Mouse (Mus musculus): ENCODE data around the gene Nprl2.

Nprl2 gene

DNA sequence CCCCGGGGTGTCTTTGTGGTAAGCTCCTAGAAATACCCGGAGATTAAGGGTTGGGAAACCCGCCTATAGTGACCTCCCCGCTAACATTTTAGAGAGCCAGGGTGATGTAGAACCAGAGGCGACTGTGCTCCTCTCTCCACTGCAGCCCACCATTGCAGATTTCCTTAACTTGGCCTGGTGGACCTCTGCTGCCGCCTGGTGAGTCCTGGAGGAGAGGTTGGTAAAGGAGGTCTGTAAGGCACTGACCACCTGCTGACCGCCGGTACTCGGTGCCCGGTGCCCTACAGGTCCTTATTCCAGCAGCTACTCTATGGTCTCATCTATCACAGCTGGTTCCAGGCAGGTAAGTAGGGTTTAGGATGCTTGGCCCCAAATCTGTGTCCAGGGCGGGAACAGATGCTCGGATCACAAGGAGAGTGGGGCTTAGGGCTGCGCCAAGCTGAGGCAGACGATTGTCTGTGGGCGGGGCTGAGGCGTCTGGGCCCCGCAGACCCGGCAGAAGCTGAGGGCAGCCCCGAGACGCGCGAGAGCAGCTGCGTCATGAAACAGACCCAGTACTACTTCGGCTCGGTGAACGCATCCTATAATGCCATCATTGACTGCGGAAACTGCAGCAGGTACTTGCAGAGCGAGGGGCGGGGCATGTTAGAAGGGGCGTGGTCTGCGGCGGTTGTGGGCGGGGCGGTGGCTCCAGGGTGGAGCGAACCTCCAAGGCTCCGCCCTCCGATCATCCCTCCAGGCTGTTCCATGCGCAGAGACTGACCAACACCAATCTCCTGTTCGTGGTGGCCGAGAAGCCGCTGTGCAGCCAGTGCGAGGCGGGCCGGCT, 15.6 kb upstream of the Nprl2 start:
- in situ Hi-C loops (cut with MboI; ENCODE audit: unreplicated experiment in 2 of 2) = loop anchor here (10.0 to 25.0 kb wide), 3 partner anchors 852 to 1561 kb away; partner anchors contain the start of genes Ccdc51 (in 1 of the 2), Glyctk (in 1 of the 2), Plxnb1 (in 1 of the 2) and Tma7 (in 1 of the 2)

DNA sequence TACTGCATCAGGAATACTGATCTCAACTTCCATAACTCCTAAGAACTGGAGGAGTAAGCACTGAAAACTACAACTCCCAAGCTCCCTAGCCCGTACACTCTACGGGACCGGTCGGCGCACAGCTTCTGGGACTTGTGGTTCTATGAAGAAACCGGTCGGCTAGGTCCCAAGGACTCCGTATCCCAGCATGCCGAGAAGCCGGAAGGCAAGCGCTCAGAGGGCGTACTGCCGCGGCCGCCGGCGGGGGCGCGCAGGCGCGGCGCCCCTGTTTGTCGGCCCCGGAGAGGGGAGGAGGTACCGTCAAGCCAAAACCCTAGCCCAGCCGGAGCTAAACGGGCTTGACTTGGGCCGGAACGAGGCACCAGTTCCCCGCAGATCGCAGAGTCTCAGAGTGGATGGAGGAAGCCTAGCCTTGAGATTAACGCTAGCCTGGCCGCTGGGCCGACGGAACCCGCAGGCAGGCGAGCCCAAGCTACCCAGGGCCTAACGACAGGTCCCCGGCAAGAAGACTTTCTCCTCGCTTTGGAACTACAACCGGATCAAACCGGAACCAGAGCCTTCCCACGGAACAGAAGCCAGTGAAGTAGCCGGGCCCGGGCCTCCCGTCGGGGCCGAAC, 8.1 kb upstream of the Nprl2 start, which contains the start of gene Tmem115:
Gene Tmem115, plus strand, starts transcription at position 155 of the 617 bp plus-strand sequence.
- in situ Hi-C loops (cut with MboI; ENCODE audit: unreplicated experiment in 2 of 2) = loop anchor here (10.0 to 25.0 kb wide), 4 partner anchors 239 to 1553 kb away; partner anchors contain the start of genes Ccdc51 (in 1 of the 2), Cish (in 1 of the 2), Glyctk (in 1 of the 2) and Manf (in 1 of the 2)

DNA sequence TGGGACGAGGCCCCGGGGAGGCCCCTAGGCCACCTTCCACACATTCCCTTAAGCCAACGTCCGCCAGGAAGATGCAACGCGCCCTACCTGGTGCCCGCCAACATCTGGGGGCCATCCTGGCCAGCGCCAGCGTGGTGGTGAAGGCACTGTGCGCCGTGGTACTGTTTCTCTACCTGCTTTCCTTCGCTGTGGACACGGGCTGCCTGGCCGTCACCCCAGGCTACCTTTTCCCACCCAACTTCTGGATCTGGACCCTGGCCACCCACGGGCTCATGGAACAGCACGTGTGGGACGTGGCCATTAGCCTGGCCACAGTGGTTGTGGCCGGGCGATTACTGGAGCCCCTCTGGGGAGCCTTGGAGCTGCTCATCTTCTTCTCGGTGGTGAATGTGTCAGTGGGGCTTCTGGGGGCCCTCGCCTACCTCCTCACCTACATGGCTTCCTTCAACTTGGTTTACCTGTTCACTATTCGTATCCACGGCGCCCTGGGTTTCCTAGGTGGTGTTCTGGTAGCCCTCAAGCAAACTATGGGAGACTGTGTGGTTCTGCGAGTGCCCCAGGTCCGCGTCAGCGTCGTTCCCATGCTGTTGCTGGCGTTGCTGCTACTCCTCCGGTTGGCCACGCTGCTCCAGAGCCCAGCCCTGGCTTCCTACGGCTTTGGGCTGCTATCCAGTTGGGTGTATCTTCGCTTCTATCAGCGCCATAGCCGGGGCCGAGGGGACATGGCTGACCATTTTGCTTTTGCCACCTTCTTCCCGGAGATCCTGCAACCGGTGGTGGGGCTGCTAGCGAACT, 7.4 kb upstream of the Nprl2 start:
- in situ Hi-C loops (cut with MboI; ENCODE audit: unreplicated experiment in 2 of 2) = loop anchor here (10.0 to 25.0 kb wide), 4 partner anchors 240 to 1553 kb away; partner anchors contain the start of genes Ccdc51 (in 1 of the 2), Cish (in 1 of the 2), Glyctk (in 1 of the 2) and Manf (in 1 of the 2)

DNA sequence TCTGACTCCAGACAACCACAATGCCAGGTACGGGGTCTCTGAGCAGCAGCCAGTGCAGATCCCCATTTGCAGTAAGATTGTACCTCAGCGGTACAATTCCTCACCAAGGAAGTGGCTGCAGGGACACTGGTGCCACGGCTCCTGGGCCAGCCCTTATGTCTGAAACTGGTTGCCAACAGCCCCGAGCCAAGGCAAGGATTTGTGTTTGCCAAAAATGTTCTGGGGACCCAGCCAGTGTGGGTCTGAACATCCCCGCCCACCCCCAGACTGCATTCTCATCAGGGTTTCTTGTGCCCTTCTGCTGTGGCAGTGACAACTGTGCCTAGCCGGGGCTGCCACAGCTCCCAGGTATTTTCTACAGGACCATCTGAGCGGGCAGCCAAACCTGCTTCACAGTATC, 3.8 kb upstream of the Nprl2 start:
- in situ Hi-C loops (cut with MboI; ENCODE audit: unreplicated experiment in 2 of 2) = loop anchor here (10.0 to 25.0 kb wide), 4 partner anchors 243 to 1549 kb away; partner anchors contain the start of genes Ccdc51 (in 1 of the 2), Cish (in 1 of the 2), Glyctk (in 1 of the 2) and Manf (in 1 of the 2)

DNA sequence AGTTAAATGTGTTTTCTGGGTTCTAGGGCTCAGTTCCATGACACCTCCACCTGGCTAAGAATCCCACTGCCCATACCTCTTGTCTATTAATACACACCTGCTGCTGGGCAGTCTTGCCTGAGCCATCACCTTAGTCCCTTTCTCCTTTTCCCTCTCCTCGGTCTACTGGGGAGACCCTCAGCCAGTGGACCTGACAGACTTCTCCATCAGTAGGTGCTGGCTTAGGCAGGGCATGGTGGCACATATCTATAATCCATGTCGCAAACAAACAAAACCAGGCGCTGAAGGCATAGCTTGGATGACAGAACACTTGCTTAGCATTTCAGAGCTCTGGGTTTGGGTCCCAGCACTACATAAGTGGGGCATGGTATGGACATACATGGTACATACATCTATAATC, 3.3 kb upstream of the Nprl2 start:
- in situ Hi-C loops (cut with MboI; ENCODE audit: unreplicated experiment in 2 of 2) = loop anchor here (10.0 to 25.0 kb wide), 4 partner anchors 244 to 1549 kb away; partner anchors contain the start of genes Ccdc51 (in 1 of the 2), Cish (in 1 of the 2), Glyctk (in 1 of the 2) and Manf (in 1 of the 2)

DNA sequence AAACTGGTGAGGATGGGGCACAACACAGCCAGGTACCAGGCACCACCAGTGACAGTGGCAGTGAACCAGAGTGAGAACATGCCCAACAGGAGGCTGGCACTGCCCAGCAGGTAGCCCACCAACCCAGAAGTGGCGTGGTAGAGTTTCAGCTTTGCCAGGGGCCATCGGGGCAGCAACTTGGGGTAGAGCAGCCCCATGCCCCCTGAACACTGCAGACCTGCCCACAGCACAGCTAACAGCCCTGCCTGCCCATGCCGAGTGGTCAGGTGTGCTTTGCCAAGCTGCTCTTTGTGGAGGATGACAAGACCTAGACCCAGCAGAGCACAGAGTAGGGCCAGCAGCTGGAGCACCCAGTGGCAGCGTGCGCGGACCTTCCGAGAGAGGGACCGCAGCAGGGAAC, 2.1 kb upstream of the Nprl2 start:
- in situ Hi-C loops (cut with MboI; ENCODE audit: unreplicated experiment in 2 of 2) = loop anchor here (10.0 to 25.0 kb wide), 4 partner anchors 245 to 1547 kb away; partner anchors contain the start of genes Ccdc51 (in 1 of the 2), Cish (in 1 of the 2), Glyctk (in 1 of the 2) and Manf (in 1 of the 2)

DNA sequence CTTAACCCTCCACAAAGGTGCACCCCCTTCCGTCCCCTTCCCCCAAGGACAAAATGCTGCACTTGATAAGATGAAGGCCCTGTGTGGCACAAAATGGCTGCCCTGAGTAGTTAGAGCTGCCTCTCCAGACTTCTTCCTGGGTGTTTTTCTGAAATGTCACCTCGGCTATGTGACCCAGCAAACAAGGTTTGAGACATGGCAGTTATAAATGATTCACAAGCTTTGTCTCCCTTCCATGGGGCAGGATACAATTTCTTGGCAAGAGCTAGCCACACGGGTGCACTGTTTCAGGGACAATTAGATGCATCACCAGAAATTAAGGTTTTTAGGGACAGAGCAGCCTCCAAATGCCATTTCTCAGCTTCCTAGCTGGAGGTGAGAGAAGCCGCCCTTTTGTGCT, 1.6 kb upstream of the Nprl2 start:
- in situ Hi-C loops (cut with MboI; ENCODE audit: unreplicated experiment in 2 of 2) = loop anchor here (25.0 kb wide), 2 partner anchors 1378 to 1547 kb away; partner anchors contain the start of genes Ccdc51 (in 1 of the 2), Glyctk (in 1 of the 2), Plxnb1 (in 1 of the 2) and Tma7 (in 1 of the 2)

DNA sequence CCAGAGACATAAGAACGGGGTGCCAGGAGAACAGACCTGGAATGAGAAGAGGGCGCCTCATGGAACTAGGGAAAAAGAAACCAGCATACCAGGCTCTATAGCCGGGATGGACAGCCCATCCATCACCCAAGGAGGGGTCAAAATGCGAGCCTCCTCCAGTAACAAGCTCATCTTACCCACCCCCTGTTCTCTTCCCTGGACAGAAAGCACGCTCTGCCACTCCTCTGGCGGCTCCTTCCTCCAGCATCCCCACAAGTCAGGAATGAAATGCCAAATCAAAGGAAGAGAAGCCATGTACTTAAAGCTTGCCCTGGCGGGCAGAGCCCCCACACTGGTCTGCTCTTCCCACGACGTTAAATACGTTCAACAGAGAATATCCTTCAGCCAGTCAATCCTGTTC, 1.0 kb upstream of the Nprl2 start:
- in situ Hi-C loops (cut with MboI; ENCODE audit: unreplicated experiment in 2 of 2) = loop anchor here (25.0 kb wide), 2 partner anchors 1379 to 1546 kb away; partner anchors contain the start of genes Ccdc51 (in 1 of the 2), Glyctk (in 1 of the 2), Plxnb1 (in 1 of the 2) and Tma7 (in 1 of the 2)

DNA sequence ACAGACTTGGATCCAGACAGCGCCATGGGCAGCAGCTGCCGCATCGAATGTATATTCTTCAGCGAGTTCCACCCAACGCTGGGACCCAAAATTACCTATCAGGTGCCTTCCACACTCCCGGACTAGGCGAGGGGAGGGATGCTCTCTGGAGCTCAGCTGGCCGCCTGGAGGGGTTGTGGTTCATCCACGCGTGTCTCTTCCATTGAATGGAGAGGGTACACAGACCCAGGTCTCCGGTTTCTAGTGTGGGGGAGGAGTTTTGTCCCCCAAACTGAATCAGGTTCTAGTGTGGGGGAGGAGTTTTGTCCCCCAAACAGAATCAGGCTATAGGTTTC, 293 bp downstream of the Nprl2 start:
- in situ Hi-C loops (cut with MboI; ENCODE audit: unreplicated experiment in 2 of 2) = loop anchor here (25.0 kb wide), 2 partner anchors 1380 to 1545 kb away; partner anchors contain the start of genes Ccdc51 (in 1 of the 2), Glyctk (in 1 of the 2), Plxnb1 (in 1 of the 2) and Tma7 (in 1 of the 2)

DNA sequence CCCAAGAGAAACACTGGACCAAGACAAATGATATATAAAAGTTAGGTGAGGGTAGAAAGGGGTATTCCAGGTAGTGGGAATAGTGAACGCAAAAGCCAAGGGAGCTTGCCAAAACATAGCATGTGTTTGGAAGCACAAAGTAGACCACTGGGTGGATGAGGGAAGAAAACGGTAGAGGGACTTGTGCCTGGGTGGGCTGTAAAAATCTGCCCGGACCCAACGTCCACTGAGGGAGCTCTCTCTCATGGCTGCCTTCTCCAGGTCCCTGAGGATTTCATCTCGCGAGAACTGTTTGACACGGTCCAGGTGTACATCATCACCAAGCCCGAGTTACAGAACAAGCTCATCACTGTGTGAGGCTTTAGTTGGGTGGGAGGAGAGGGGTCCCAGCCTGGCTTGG, 695 bp downstream of the Nprl2 start:
- in situ Hi-C loops (cut with MboI; ENCODE audit: unreplicated experiment in 2 of 2) = loop anchor here (25.0 kb wide), 2 partner anchors 1380 to 1545 kb away; partner anchors contain the start of genes Ccdc51 (in 1 of the 2), Glyctk (in 1 of the 2), Plxnb1 (in 1 of the 2) and Tma7 (in 1 of the 2)

DNA sequence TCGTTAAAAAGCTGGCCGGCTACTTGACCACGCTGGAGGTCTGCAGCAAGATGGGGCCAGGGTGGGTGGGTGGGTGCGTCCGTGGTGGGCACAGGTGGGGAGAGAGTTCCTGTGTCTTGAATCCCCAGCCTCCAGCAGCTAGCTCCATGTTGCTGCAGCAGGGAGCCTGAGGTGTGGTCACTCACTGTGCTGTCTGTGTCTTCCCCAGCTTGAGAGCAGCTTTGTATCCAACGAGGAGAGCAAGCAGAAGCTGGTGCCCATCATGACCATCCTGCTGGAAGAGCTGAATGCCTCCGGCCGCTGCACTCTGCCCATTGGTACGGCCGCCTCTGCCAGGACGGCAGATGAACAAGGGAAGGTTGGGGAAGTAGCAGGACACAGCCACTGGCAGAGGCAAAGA, 1.3 kb downstream of the Nprl2 start:
- in situ Hi-C loops (cut with MboI; ENCODE audit: unreplicated experiment in 2 of 2) = loop anchor here (25.0 kb wide), 2 partner anchors 1381 to 1544 kb away; partner anchors contain the start of genes Ccdc51 (in 1 of the 2), Glyctk (in 1 of the 2), Plxnb1 (in 1 of the 2) and Tma7 (in 1 of the 2)

DNA sequence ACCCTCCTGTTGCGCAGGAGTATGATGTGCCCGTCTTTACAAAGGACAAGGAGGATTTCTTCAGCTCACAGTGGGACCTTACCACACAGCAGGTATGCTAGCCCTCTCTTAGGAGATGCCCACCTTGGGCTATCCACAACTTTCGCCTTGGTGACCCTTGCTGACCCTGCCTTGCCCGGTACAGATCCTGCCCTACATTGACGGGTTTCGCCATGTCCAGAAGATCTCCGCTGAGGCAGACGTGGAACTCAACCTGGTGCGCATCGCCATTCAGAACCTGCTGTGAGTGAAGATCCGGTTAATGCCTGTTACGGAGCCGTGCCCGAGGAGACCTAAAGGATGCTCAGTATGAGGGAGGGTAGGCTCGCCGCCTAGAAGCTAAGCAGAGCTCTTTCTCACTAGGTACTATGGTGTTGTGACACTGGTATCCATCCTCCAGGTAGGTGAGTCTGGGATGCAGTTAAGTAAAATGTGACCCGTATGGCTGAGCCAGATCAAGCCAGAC, 2.2 kb downstream of the Nprl2 start:
- in situ Hi-C loops (cut with MboI; ENCODE audit: unreplicated experiment in 2 of 2) = loop anchor here (25.0 kb wide), 2 partner anchors 1382 to 1543 kb away; partner anchors contain the start of genes Ccdc51 (in 1 of the 2), Glyctk (in 1 of the 2), Plxnb1 (in 1 of the 2) and Tma7 (in 1 of the 2)

DNA sequence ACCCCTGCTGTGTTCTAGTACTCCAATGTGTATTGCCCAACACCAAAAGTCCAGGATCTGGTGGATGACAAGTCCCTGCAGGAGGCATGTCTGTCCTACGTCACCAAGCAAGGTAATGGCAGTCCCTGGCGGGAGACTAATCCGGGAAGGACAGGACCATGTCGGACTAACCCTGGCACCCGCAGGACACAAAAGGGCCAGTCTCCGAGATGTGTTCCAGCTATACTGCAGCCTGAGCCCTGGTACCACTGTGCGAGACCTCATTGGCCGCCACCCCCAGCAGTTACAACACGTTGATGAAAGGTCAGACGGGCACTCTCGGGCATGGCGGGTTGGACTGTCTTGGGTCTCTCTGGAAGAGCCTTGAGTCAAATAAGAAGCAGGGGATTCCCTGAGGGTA, 2.7 kb downstream of the Nprl2 start:
- in situ Hi-C loops (cut with MboI; ENCODE audit: unreplicated experiment in 2 of 2) = loop anchor here (25.0 kb wide), 2 partner anchors 1382 to 1543 kb away; partner anchors contain the start of genes Ccdc51 (in 1 of the 2), Glyctk (in 1 of the 2), Plxnb1 (in 1 of the 2) and Tma7 (in 1 of the 2)

DNA sequence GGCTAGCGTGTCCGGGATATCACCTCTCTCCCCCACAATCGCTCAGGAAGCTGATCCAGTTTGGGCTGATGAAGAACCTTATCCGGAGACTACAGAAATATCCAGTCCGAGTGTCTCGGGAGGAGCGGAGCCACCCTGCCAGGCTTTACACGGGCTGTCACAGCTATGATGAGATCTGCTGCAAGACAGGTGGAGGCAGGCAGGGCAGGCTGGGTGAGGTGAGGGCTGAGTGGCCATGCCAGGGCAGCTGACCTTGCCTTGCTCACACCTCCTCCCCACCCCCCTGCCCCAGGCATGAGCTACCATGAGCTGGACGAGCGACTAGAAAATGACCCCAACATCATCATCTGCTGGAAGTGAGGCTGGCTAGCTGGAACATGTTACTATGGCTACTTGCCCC, 3.2 kb downstream of the Nprl2 start:
- in situ Hi-C loops (cut with MboI; ENCODE audit: unreplicated experiment in 2 of 2) = loop anchor here (25.0 kb wide), 2 partner anchors 1383 to 1542 kb away; partner anchors contain the start of genes Ccdc51 (in 1 of the 2), Glyctk (in 1 of the 2), Plxnb1 (in 1 of the 2) and Tma7 (in 1 of the 2)

DNA sequence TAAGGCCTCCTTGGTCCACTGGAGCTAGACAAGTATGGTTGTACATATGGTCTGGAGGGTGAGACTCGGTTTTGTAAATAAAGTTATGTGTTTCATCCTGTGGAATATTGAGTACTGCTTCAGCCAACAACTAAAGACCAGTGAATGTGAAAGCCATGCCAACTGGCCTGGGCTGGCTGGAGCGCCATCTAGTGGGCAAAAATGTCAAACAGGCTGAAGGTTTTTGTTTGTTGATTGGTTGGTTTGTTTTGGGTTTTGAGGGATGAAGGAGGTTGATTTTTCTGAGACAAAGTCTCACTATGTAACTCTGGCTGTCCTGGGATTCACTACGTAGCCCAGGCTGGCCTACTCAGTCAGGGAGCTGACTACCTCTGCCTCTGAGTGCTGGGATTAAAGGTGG, 3.6 kb downstream of the Nprl2 start:
- in situ Hi-C loops (cut with MboI; ENCODE audit: unreplicated experiment in 2 of 2) = loop anchor here (25.0 kb wide), 2 partner anchors 1383 to 1542 kb away; partner anchors contain the start of genes Ccdc51 (in 1 of the 2), Glyctk (in 1 of the 2), Plxnb1 (in 1 of the 2) and Tma7 (in 1 of the 2)

DNA sequence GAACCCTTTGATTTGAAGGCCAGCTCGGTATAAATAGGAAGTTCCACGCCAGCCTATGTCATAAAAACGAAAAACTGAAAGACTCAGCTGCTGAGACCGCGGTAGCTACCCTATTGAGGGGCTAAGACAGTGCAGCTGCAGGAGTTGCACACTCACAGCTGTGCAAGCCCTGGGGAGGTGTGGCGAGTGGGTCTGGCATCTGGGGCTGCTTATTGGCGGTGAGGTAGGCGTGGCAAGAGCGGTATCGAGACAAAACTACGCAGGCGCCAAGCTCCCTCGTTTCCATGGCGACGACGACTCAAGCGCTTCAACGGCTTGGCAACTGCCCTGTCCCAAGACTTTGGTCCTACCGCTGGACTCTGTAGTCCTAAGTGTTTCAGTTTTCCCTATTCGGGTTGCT, 5.0 kb downstream of the Nprl2 start, which contains the start of gene Zmynd10:
Gene Zmynd10, plus strand, starts transcription at position 273 of the 400 bp plus-strand sequence.
- in situ Hi-C loops (cut with MboI; ENCODE audit: unreplicated experiment in 2 of 2) = loop anchor here (25.0 kb wide), 2 partner anchors 1385 to 1540 kb away; partner anchors contain the start of genes Ccdc51 (in 1 of the 2), Glyctk (in 1 of the 2), Plxnb1 (in 1 of the 2) and Tma7 (in 1 of the 2)

DNA sequence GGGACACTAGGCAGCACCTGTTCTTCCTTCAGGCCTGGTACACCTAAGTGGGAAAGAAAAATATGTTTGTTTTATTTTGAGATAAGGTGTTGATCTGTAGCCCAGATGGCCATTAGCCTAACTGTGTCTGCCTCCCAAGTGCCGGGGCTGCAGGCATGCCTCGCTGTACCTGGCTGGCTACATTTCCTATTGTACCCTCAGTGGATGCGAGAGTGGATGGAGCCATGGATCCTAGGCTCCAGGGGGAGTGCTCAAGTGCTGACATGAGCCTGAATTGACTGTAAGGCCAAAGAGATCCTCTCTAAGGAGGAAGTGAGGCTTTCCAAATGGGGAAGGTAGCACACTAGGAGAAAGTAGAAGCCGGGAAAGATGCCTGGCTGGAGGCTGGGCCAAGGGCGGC, 5.9 kb downstream of the Nprl2 start:
- in situ Hi-C loops (cut with MboI; ENCODE audit: unreplicated experiment in 2 of 2) = loop anchor here (25.0 kb wide), 2 partner anchors 1386 to 1539 kb away; partner anchors contain the start of genes Ccdc51 (in 1 of the 2), Glyctk (in 1 of the 2), Plxnb1 (in 1 of the 2) and Tma7 (in 1 of the 2)

DNA sequence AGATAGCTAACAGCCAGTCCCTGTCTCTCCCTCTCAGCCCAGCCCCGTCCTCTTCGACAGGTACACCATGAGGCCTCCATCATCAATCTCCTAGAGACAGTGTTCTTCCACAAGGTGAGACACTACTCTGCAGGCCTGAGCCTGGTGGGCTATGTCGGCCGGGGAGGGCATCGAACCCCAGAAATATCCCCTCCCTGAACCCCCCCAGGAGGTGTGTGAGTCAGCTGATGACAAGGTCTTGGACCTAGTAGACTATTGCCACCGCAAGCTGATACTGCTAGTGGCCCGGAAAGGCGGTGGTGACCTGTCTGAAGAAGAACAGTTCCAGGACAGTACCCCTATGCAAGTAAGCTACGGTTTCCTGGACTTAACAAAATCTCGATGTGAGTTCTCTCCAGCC, 6.8 kb downstream of the Nprl2 start:
- in situ Hi-C loops (cut with MboI; ENCODE audit: unreplicated experiment in 2 of 2) = loop anchor here (25.0 kb wide), 2 partner anchors 1387 to 1538 kb away; partner anchors contain the start of genes Ccdc51 (in 1 of the 2), Glyctk (in 1 of the 2), Plxnb1 (in 1 of the 2) and Tma7 (in 1 of the 2)

Measured in v-Abl transformed pro-B cells (cell line).